Mouse (Mus musculus): ENCODE results near the gene Olfr490. TPM values are rescaled to one million over a fixed set of nuclear protein-coding genes. Genes with fewer than 3 reads are reported as not detected.

Gene Olfr490
- polyA plus RNA-seq (2012; ENCODE audit: insufficient read depth, insufficient read length, missing spikeins), result not detected in 2 replicates

GRCm38 (mm10) chr7:108288834-108289233 is at the start of gene Olfr490:
Gene Olfr490 (minus strand): TSS chr7:108288934.
- Histone ChIP-seq H3K4me1 (ENCODE audit: control insufficient read depth, insufficient read depth, insufficient read length, low read length) (no peaks in the 10 kb centered on the region), H3K4me3 (ENCODE audit: insufficient read depth, low read depth, low read length) (no peak within 1 kb of the TSS), H3K27ac (replicated peaks; ENCODE audit: low read depth, low read length) (no peak within 1 kb of the TSS)

- no peak within 1 kb of the TSS for H3K4me3 ChIP-seq (ENCODE audit: insufficient read depth, low read depth, low read length)
- no peaks in the 10 kb centered on the region for H3K4me1 ChIP-seq (ENCODE audit: control insufficient read depth, insufficient read depth, insufficient read length, low read length)
- H3K27ac ChIP-seq (replicated peaks; ENCODE audit: low read depth, low read length), result no peak within 1 kb of the TSS
Observed at GRCm38 (mm10) chr7:108323574-108323973, 34.8 kb upstream of the Olfr490 start, which contains the start of gene Olfr492. Gene Olfr492 (minus strand): TSS chr7:108323674.

- H3K4me1 ChIP-seq (ENCODE audit: control insufficient read depth, insufficient read depth, insufficient read length, low read length), result no peaks in the 10 kb centered on the region
- no peak within 1 kb of the TSS for H3K4me3 ChIP-seq (ENCODE audit: insufficient read depth, low read depth, low read length)
- no peak within 1 kb of the TSS for H3K27ac ChIP-seq (replicated peaks; ENCODE audit: low read depth, low read length)
Observed at GRCm38 (mm10) chr7:108313151-108313550, 24.4 kb upstream of the Olfr490 start, which contains the start of gene Olfr491. Gene Olfr491 (plus strand): TSS chr7:108313451.

- H3K27ac ChIP-seq (replicated peaks; ENCODE audit: low read depth, low read length), result no peak within 1 kb of the TSS
- no peaks in the 10 kb centered on the region for H3K4me1 ChIP-seq (ENCODE audit: control insufficient read depth, insufficient read depth, insufficient read length, low read length)
- no peak within 1 kb of the TSS for H3K4me3 ChIP-seq (ENCODE audit: insufficient read depth, low read depth, low read length)
Observed at GRCm38 (mm10) chr7:108258247-108258646, 30.5 kb downstream of the Olfr490 start, which contains the start of gene Olfr488. Gene Olfr488 (minus strand): TSS chr7:108258347.

Other genes starting within 250 kb of the Olfr490 start
- gene Olfr479, start 238.2 kb downstream of the Olfr490 start, polyA plus RNA-seq (2012; ENCODE audit: insufficient read depth, insufficient read length, missing spikeins), result not detected in 2 replicates
- not detected in 2 replicates for gene Olfr480, start 221.6 kb downstream of the Olfr490 start, polyA plus RNA-seq (2012; ENCODE audit: insufficient read depth, insufficient read length, missing spikeins)
- gene Olfr481, start 209.1 kb downstream of the Olfr490 start, polyA plus RNA-seq (2012; ENCODE audit: insufficient read depth, insufficient read length, missing spikeins), result not detected in 2 replicates
- gene Olfr482, start 191.3 kb downstream of the Olfr490 start, polyA plus RNA-seq (2012; ENCODE audit: insufficient read depth, insufficient read length, missing spikeins), result not detected in 2 replicates
- gene Olfr483, start 188.1 kb downstream of the Olfr490 start, polyA plus RNA-seq (2012; ENCODE audit: insufficient read depth, insufficient read length, missing spikeins), result not detected in 2 replicates
- gene Olfr484, start 161.5 kb downstream of the Olfr490 start, polyA plus RNA-seq (2012; ENCODE audit: insufficient read depth, insufficient read length, missing spikeins), result not detected in 2 replicates
- not detected in 2 replicates for gene Olfr485, start 129.1 kb downstream of the Olfr490 start, polyA plus RNA-seq (2012; ENCODE audit: insufficient read depth, insufficient read length, missing spikeins)
- not detected in 2 replicates for gene Olfr486, start 116.2 kb downstream of the Olfr490 start, polyA plus RNA-seq (2012; ENCODE audit: insufficient read depth, insufficient read length, missing spikeins)
- gene Olfr487, start 74.3 kb downstream of the Olfr490 start, polyA plus RNA-seq (2012; ENCODE audit: insufficient read depth, insufficient read length, missing spikeins), result not detected in 2 replicates
- gene Olfr488, start 30.6 kb downstream of the Olfr490 start, polyA plus RNA-seq (2012; ENCODE audit: insufficient read depth, insufficient read length, missing spikeins), result not detected in 2 replicates
- not detected in 2 replicates for gene Olfr491, start 24.5 kb upstream of the Olfr490 start, polyA plus RNA-seq (2012; ENCODE audit: insufficient read depth, insufficient read length, missing spikeins)
- gene Olfr492, start 34.7 kb upstream of the Olfr490 start, polyA plus RNA-seq (2012; ENCODE audit: insufficient read depth, insufficient read length, missing spikeins), result not detected in 2 replicates
- not detected in 2 replicates for gene Olfr493, start 58.0 kb upstream of the Olfr490 start, polyA plus RNA-seq (2012; ENCODE audit: insufficient read depth, insufficient read length, missing spikeins)
- not detected in 2 replicates for gene Olfr494, start 76.4 kb upstream of the Olfr490 start, polyA plus RNA-seq (2012; ENCODE audit: insufficient read depth, insufficient read length, missing spikeins)
- not detected in 2 replicates for gene Olfr495, start 104.2 kb upstream of the Olfr490 start, polyA plus RNA-seq (2012; ENCODE audit: insufficient read depth, insufficient read length, missing spikeins)
- gene Olfr497, start 131.5 kb upstream of the Olfr490 start, polyA plus RNA-seq (2012; ENCODE audit: insufficient read depth, insufficient read length, missing spikeins), result not detected in 2 replicates
- gene Olfr498, start 176.4 kb upstream of the Olfr490 start, polyA plus RNA-seq (2012; ENCODE audit: insufficient read depth, insufficient read length, missing spikeins), result not detected in 2 replicates
- gene Olfr502, start 236.1 kb upstream of the Olfr490 start, polyA plus RNA-seq (2012; ENCODE audit: insufficient read depth, insufficient read length, missing spikeins), result not detected in 2 replicates